Mouse (Mus musculus) CH12.LX (cell line): Measurements from ENCODE around the gene Epsti1. TPM values are rescaled to one million over a fixed set of nuclear protein-coding genes. Genes with fewer than 3 reads are reported as not detected.

Source experiments
- DNase-seq: peaks from one replicate; pipeline ENCODE4 v3.0.0-alpha.2; 2013; ENCODE audit errors: extremely low read depth
- H3K27ac ChIP-seq: 2 replicates; pipeline ENCODE4 v1.5.1; 2012; ENCODE audit warnings: low read depth, mild to moderate bottlenecking, control low read depth, moderate library complexity; ENCODE audit not compliant: insufficient read depth
- H3K27me3 ChIP-seq: replicated peaks from 2 replicates; pipeline ENCODE3; 2012; ENCODE audit warnings: inconsistent platforms
- H3K36me3 ChIP-seq, 2 experiments: replicated peaks in 1 of 2; 2 replicates each; pipeline versions ENCODE3 to v1.6.1; 2012; ENCODE audit warnings: inconsistent platforms in 1 of 2, low read length in 1 of 2, mild to moderate bottlenecking in 1 of 2, mixed read lengths in 1 of 2, moderate library complexity in 1 of 2; ENCODE audit not compliant: control insufficient read depth in 1 of 2, insufficient read depth in 1 of 2
- H3K4me1 ChIP-seq, 2 experiments: 2 replicates each; pipeline ENCODE4 v1.6.1; 2012; ENCODE audit warnings: inconsistent platforms in 1 of 2, moderate library complexity in 1 of 2; ENCODE audit not compliant: insufficient read depth in 2 of 2, control insufficient read depth in 1 of 2
- H3K4me2 ChIP-seq: 2 replicates; pipeline ENCODE4 v1.6.1; 2012; ENCODE audit warnings: low read depth, mild to moderate bottlenecking, control low read depth; ENCODE audit not compliant: poor library complexity, insufficient read depth, severe bottlenecking
- H3K4me3 ChIP-seq, 3 experiments: fragments of 150-350 bp in 1 of 3; sonication (generic) in 1 of 3; replicated peaks in 1 of 3; 2 replicates each; pipeline versions ENCODE3 to v1.5.1; 2011 to 2012; ENCODE audit warnings: low read depth in 2 of 3, low read length in 2 of 3, mild to moderate bottlenecking in 2 of 3, moderate library complexity in 2 of 3, control low read depth in 1 of 3, improper control_type of control experiment in 1 of 3, inconsistent platforms in 1 of 3, mixed read lengths in 1 of 3; ENCODE audit not compliant: poor library complexity in 1 of 3
- H3K79me2 ChIP-seq: replicated peaks from 2 replicates; pipeline ENCODE4 v1.6.1; 2012; ENCODE audit warnings: mild to moderate bottlenecking, moderate library complexity; ENCODE audit not compliant: control insufficient read depth, poor library complexity, insufficient read depth, severe bottlenecking; ENCODE audit errors: extremely low read depth
- H3K9ac ChIP-seq: 2 replicates; pipeline ENCODE4 v1.6.1; 2012; ENCODE audit warnings: low read depth, mild to moderate bottlenecking, control low read depth, moderate library complexity; ENCODE audit not compliant: insufficient read depth
- H3K9me3 ChIP-seq: replicated peaks from 2 replicates; pipeline ENCODE3; 2012; ENCODE audit warnings: low read length, inconsistent platforms, mixed read lengths
- BHLHE40 ChIP-seq: IDR thresholded peaks from 2 replicates; pipeline ENCODE4 v1.6.1; 2011; ENCODE audit warnings: mild to moderate bottlenecking, low read depth, low read length, improper control_type of control experiment
- CHD1 ChIP-seq: IDR thresholded peaks from 2 replicates; pipeline ENCODE4 v1.6.1; 2012; ENCODE audit warnings: low read depth, low read length, improper control_type of control experiment, inconsistent platforms
- CHD2 ChIP-seq: IDR thresholded peaks from 2 replicates; pipeline ENCODE4 v1.6.1; 2011; ENCODE audit warnings: low read length, improper control_type of control experiment
- CTCF ChIP-seq, 2 experiments: IDR thresholded peaks in 1 of 2; conservative IDR thresholded peaks in 1 of 2; 2 replicates each; pipeline ENCODE4 v1.5.1; 2011 to 2012; ENCODE audit warnings: low read depth in 2 of 2, low read length in 2 of 2, improper control_type of control experiment in 1 of 2, inconsistent platforms in 1 of 2, mild to moderate bottlenecking in 1 of 2, moderate library complexity in 1 of 2
- EP300 ChIP-seq: IDR thresholded peaks from 2 replicates; pipeline ENCODE4 v1.6.1; 2011; ENCODE audit warnings: low read length, improper control_type of control experiment
- GABPA ChIP-seq: IDR thresholded peaks from 2 replicates; pipeline ENCODE4 v1.6.1; 2012; ENCODE audit warnings: low read depth, low read length, improper control_type of control experiment, inconsistent platforms; ENCODE audit not compliant: insufficient replicate concordance
- HCFC1 ChIP-seq: IDR thresholded peaks from 2 replicates; pipeline ENCODE4 v1.6.1; 2012; ENCODE audit warnings: low read depth, mild to moderate bottlenecking, inconsistent platforms, low read length, improper control_type of control experiment
- MAZ ChIP-seq: IDR thresholded peaks from 2 replicates; pipeline ENCODE4 v1.6.1; 2012; ENCODE audit warnings: low read depth, mild to moderate bottlenecking, inconsistent platforms, low read length, improper control_type of control experiment, moderate library complexity
- MYC ChIP-seq: IDR thresholded peaks from 2 replicates; pipeline ENCODE4 v1.6.1; 2011; ENCODE audit warnings: low read depth, mild to moderate bottlenecking, improper control_type of control experiment, low read length
- NRF1 ChIP-seq: IDR thresholded peaks from 2 replicates; pipeline ENCODE4 v1.6.1; 2014; ENCODE audit warnings: low read depth, mild to moderate bottlenecking, inconsistent platforms, low read length, improper control_type of control experiment, moderate library complexity
- PAX5 ChIP-seq: IDR thresholded peaks from 2 replicates; pipeline ENCODE4 v1.6.1; 2012; ENCODE audit warnings: low read length, inconsistent platforms, mixed read lengths
- POLR2A ChIP-seq: IDR thresholded peaks from 2 replicates; pipeline ENCODE4 v1.6.1; 2011; ENCODE audit warnings: low read depth, mild to moderate bottlenecking, improper control_type of control experiment, low read length
- RAD21 ChIP-seq: IDR thresholded peaks from 2 replicates; pipeline ENCODE4 v1.6.1; 2011; ENCODE audit warnings: low read depth, mild to moderate bottlenecking, low read length, improper control_type of control experiment, moderate library complexity
- RCOR1 ChIP-seq: conservative IDR thresholded peaks from 2 replicates; pipeline ENCODE4 v1.6.1; 2012; ENCODE audit warnings: low read depth, mild to moderate bottlenecking, inconsistent platforms, low read length, improper control_type of control experiment
- SMC3 ChIP-seq: IDR thresholded peaks from 2 replicates; pipeline ENCODE4 v1.6.1; 2011; ENCODE audit warnings: low read depth, low read length, improper control_type of control experiment
- UBTF ChIP-seq: IDR thresholded peaks from 2 replicates; pipeline ENCODE4 v1.6.1; 2012; ENCODE audit warnings: low read depth, mild to moderate bottlenecking, inconsistent platforms, low read length, improper control_type of control experiment, moderate library complexity
- USF2 ChIP-seq: conservative IDR thresholded peaks from 2 replicates; pipeline ENCODE4 v1.6.1; 2011; ENCODE audit warnings: low read depth, low read length, improper control_type of control experiment
- ZMIZ1 ChIP-seq: IDR thresholded peaks from 2 replicates; pipeline ENCODE4 v1.6.1; 2012; ENCODE audit warnings: low read depth, mild to moderate bottlenecking, inconsistent platforms, low read length, improper control_type of control experiment
- dilution Hi-C: fragments of 300-500 bp; cut with MboI; formaldehyde crosslinking; loops from 2 replicates; pipeline ENCODE4 v1.14.3; 2020; ENCODE audit warnings: low sequenced_read_pairs; ENCODE audit not compliant: extremely low pct_unique_long_range_greater_than_20kb, extremely low pct_ligation_motif_present
- in situ Hi-C: fragments of 300-500 bp; cut with MboI; formaldehyde crosslinking; loops from 3 replicates; pipeline ENCODE4 v1.14.3; 2019; ENCODE audit warnings: low sequenced_read_pairs, low pct_ligation_motif_present, low pct_unique_long_range_greater_than_20kb, mixed read lengths
- polyA plus RNA-seq: library from polyadenylated mRNA; unstranded; fragments of >175 nt; gene quantifications from 2 replicates; pipeline ENCODE4 v1.2.1, GENCODE M21; 2012; ENCODE audit warnings: low read depth; ENCODE audit not compliant: insufficient read length
- total RNA-seq, 2 experiments: library from RNA; depleted of rRNA; stranded (reverse); fragments of 300-350 nt in 1 of 2; fragments of >200 nt in 1 of 2; gene quantifications; 2 replicates each; pipeline ENCODE4 v1.2.3; 2012 to 2014

Epsti1 gene
- total and polyA plus RNA-seq, 3 experiments: 0.59 to 2.2 (median 2.2) TPM

GRCm38 (mm10) chr14:78008019-78008418 lies 104.0 kb downstream of the Epsti1 start:
- in situ Hi-C loops: no loop called here
- no peak overlapping the region for H3K4me2 ChIP-seq
- H3K9ac ChIP-seq: no peak overlapping the region
- no peaks in the 10 kb centered on the region for H3K36me3 ChIP-seq
- no peak overlapping the region for H3K27ac ChIP-seq
- no peak for DNase-seq
- H3K27me3 ChIP-seq: no peaks in the 10 kb centered on the region
- no peak overlapping the region for H3K4me3 ChIP-seq
- H3K9me3 ChIP-seq: no peaks in the 10 kb centered on the region
- dilution Hi-C loops: no loop called here
- TF ChIP-seq CHD2 (no peak), RCOR1 (no peak), BHLHE40 (no peak), POLR2A (no peak), CHD1 (no peak), PAX5 (no peak), EP300 (no peak), MYC (no peak), HCFC1 (no peak), NRF1 (no peak), RAD21 (no peak), CTCF (conservative IDR thresholded peaks at IDR 0.05 in 1 of 2, IDR thresholded peaks at IDR 0.05 in 1 of 2; ENCODE audit: low read depth in 2 of 2, low read length in 2 of 2) (no peak), MAZ (no peak), SMC3 (no peak), GABPA (no peak), ZMIZ1 (no peak), USF2 (no peak), UBTF (no peak)
- no peaks in the 10 kb centered on the region for H3K79me2 ChIP-seq
- H3K4me1 ChIP-seq: no peaks in the 10 kb centered on the region

DNA sequence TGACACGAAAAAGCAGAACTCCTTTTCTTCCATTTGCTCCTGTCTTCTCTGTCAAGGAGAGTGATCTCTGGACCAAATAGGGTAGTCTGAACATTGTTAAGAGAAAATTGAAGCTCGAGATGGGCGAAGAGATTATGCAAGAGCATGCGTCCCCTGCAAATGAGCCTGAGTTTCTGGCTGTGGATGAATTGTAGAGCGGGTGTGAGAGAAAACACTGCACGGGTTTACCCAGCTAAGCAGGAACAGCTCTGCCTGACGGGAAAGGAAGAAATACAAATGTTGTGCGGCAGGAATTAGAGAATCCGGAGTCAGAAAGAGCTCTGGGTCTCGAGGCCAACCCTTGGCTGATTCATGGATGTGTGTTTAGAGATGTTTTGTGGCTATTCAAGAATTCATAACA lies 107.8 kb downstream of the Epsti1 start:
- dilution Hi-C loops (no loop called here), in situ Hi-C loops (no loop called here)
- TF ChIP-seq PAX5: no peak
- no peak for TF ChIP-seq MAZ
- no peak for TF ChIP-seq POLR2A
- Histone ChIP-seq H3K4me3 (no peak overlapping the region), H3K27me3 (no peaks in the 10 kb centered on the region), H3K36me3 (no peaks in the 10 kb centered on the region), H3K9me3 (no peaks in the 10 kb centered on the region), H3K79me2 (no peaks in the 10 kb centered on the region), H3K4me2 (no peak overlapping the region), H3K27ac (no peak overlapping the region), H3K9ac (no peak overlapping the region), H3K4me1 (no peaks in the 10 kb centered on the region)
- no peak for DNase-seq
